Mouse (Mus musculus) thymus, postnatal 10 days (tissue): ENCODE measurements around the gene Nfatc4.
A peak's percentile ranks its signal among the peaks of the same experiment; 100 is the strongest.

Experiments
- DNase-seq, 2 experiments: peaks; one replicate each; pipeline ENCODE4 v3.0.0; 2021; ENCODE audit warnings: low spot score in 2 of 2

The Nfatc4 gene

GRCm38 (mm10) chr14:55822435-55822990 is 431 bp upstream of the Nfatc4 start:
- peak; percentile 58 to 83 for DNase-seq

- DNase-seq = peak in 1 of 2 experiments; percentile 2
These were observed 1.1 kb downstream of the Nfatc4 start for GRCm38 (mm10) chr14:55824001-55824480.

DNA sequence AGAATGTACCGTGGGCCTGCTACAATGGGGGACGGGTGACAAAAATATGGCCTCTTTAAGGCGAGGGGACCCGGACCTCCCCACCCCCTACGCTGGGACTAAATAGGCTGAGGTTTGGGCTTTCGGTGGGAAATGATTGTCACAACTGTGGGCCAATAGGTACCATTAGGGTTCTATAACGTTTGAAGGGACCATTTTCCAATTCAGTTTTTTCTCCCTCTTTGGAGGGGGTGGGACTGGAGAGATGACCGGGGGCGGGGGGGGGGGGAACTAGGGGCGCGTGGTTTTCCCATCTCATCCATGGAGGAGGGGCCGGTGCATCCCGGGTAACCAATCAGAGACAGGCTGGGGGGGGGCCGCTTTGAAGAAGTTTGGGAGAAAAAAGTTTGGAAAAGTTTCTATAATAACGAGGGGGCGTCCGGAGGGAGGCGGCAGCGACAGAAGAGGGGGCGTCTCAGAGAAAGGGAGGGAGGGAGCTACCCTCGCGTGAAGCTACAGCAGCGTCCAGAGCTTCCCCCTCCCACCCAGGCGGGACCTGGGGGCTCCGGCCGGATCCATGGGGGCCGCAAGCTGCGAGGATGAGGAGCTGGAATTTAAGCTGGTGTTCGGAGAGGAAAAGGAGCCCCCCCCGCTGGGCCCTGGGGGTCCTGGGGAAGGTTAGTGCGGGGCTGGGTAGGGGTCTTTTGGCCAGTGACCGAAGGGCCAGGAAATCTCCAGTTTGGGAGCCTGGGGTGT is 1.7 kb downstream of the Nfatc4 start:
- DNase-seq = peak in 1 of 2 experiments; percentile 4

- peak in 1 of 2 experiments; percentile 9 for DNase-seq
These were observed 2.5 kb downstream of the Nfatc4 start for GRCm38 (mm10) chr14:55825216-55826051.

GRCm38 (mm10) chr14:55826142-55826541 is 3.2 kb downstream of the Nfatc4 start:
- no peak for DNase-seq

DNA sequence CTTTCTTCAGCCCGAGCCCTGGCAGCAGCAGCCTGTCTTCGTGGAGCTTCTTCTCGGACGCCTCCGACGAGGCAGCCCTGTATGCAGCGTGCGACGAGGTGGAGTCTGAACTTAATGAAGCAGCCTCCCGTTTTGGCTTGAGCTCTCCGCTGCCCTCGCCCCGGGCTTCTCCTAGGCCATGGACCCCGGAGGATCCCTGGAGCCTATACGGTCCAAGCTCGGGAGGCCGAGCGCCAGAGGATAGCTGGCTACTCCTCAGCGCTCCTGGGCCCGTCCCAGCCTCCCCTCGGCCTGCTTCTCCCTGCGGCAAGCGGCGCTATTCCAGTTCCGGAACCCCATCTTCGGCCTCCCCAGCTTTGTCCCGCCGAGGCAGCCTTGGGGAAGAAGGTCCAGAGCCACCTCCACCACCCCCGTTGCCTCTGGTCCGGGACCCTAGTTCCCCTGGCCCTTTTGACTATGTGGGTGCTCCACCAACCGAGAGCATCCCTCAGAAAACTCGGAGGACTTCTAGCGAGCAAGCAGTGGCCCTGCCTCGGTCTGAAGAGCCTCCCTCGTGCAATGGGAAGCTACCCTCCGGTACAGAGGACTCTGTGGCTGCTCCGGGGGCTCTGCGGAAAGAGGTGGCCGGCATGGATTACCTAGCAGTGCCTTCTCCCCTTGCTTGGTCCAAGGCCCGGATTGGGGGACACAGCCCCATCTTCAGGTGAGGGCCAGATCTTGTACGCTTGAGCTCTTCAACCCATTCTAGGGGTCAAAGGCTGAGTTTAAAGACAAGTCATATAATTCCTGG is 3.8 kb downstream of the Nfatc4 start:
- DNase-seq = no peak

DNA sequence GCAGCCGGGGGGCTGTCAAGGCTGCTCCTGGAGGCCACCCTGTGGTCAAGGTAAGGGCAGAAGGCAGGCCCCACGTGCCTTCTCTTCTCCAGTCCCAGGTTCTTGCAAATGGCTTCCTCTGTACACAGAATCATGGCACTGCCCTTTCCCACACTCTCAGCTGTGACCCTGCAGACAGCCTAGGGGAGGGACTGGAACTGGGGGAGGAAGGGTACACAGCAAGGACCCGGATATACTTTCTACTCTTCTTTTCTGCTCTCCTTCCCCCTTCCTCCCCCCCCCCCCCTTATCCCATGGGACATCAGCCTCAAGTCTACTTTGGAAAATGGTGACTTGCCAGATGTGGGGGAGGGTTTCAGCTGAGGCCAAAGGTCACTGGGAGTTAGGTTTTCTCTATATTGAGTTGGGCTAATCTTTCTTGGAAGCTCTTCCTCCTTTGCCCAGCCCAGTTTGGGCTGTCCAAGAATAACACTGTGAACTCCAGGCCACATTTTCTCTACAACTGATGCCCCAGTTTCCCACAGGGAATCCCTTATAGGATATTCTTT is 5.8 kb downstream of the Nfatc4 start:
- DNase-seq = no peak

DNA sequence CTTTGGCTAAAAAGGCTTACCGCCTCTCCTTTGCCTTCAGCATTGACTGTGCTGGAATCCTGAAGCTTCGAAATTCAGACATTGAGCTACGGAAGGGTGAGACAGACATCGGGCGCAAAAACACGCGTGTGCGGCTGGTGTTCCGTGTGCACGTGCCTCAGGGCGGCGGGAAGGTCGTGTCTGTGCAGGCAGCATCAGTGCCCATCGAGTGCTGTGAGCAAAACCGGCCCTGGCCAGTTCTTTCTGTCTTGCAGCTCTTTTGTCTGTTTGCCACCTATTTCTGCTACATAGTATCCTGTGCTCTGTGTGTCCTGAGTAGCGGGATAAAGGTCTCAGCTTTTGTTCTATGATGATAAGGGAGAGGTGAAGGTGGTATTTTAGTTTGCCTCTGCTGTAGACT is 6.9 kb downstream of the Nfatc4 start:
- no peak for DNase-seq

DNA sequence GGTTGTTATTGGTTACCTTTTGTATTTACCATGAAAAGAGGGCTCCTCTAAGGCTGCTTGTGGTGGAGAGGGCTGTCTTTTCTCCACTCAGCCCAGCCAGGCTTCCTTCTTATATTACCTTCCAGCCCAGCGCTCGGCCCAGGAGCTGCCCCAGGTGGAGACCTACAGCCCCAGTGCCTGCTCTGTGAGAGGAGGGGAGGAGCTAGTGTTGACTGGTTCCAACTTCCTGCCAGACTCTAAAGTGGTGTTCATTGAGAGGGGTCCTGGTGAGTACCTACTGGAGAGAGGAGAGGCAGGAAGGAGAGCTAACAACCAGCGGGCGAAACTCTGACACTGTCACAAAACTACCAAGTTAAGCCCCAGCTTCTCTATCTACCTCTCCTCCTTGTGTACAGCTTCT is 7.4 kb downstream of the Nfatc4 start:
- no peak for DNase-seq

DNA sequence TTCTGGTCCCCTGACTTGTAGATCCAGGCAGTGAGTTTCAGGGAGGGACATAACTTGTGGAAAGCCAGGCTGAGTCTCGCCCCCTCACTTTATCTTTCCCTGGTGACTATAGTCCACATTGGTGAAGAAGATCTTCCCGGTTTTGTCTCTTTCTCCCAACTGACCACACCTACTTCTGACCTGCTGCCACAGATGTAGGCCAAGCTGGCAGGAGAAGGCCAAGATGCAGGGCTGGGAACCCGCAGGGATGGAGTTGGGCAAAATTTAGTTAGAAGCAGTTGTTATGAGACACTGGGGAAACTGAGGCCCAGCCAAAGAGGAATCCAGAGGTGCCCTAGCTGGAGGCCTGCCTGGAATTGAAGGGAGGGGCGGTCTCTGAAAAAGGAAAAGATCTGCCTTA is 10.2 kb downstream of the Nfatc4 start:
- DNase-seq = no peak

- DNase-seq = no peak
These were observed 12.0 kb downstream of the Nfatc4 start for GRCm38 (mm10) chr14:55834808-55835533.

- no peak for DNase-seq
These were observed 15.4 kb downstream of the Nfatc4 start for GRCm38 (mm10) chr14:55838312-55838711.

GRCm38 (mm10) chr14:55838740-55839139 is 15.8 kb downstream of the Nfatc4 start:
- no peak for DNase-seq

DNA sequence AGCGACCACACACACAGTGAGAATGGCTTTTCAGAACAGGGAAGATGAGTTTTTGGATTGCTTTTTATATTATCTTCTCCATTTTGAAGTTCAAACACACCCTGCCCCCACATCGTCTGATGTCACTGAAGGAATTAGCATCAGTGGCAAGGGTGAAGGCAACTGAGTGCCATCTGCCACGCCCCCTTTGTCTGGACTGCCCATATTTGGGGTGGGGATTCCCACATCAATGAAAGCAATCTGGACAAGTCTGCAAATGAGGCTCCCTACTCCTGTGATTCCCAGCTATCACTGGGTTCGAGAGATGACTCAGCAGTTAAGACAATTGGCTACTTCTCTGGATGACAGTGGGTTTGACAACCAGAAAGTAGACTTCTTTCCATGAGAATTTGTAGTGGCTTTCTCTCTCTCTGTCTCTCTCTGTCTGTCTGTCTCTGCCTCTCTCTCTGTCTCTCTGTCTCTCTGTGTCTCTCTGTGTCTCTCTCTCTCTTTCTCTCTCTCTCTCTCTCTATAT is 18.0 kb downstream of the Nfatc4 start:
- no peak for DNase-seq

- no peak for DNase-seq
These were observed 19.9 kb downstream of the Nfatc4 start for GRCm38 (mm10) chr14:55842794-55843193.

- no peak for DNase-seq
These were observed 22.8 kb downstream of the Nfatc4 start for GRCm38 (mm10) chr14:55845506-55846294.

GRCm38 (mm10) chr14:55850885-55851284 is 27.9 kb downstream of the Nfatc4 start:
- DNase-seq = no peak

DNA sequence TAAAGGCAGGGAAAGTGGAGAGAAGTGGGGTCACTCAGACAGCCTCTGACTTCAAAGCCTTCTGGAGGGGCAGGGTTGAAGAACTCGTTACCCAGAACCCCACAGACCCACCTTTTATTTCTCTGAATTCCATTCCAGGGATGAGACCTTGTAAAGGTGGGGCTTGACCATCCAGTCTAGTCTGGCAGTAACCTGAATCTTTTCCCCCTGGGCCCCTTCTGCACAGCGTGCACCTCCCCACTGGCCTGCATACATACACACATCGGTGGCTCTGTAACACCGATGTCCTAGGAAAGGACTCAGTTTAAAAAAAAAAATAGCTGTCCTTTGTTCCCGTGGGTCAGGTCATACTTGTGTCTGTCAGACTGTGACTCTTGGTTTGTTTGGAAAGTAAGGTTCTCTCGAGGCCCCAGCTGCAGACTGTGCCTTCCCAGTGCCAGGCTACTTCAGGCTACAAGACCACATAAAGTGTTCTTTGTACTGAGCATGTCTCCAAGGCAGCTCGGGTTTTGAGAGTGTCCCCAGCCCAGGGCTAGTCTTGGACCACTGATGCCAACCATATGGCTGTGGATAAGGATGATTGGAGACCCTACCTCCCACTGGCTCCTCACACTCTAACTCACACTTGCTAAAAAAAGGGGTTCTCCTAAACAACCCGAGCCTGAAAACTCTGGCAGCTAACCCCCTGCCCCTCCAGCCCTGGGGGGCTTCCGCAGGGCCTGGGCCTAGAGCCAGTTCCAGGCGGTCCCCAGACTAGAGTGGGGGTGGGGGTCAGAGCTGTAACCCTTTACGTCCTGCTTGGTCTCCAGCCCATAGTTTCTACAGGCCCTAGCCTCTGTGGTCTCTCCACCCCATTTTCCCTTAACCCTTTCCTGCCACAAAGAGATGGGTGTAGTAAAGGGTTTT is 30.0 kb downstream of the Nfatc4 start:
- DNase-seq = no peak
